Mouse (Mus musculus) regulatory T cell (primary cell): Measurements from ENCODE around the gene Npas3.

Source experiments
- in situ Hi-C: fragments of 300-600 bp; cut with MboI, MseI; formaldehyde crosslinking; loops from one replicate; pipeline ENCODE4 v1.15.1; 2025; ENCODE audit warnings: high pct_unique_total_duplicates

Npas3 gene

DNA sequence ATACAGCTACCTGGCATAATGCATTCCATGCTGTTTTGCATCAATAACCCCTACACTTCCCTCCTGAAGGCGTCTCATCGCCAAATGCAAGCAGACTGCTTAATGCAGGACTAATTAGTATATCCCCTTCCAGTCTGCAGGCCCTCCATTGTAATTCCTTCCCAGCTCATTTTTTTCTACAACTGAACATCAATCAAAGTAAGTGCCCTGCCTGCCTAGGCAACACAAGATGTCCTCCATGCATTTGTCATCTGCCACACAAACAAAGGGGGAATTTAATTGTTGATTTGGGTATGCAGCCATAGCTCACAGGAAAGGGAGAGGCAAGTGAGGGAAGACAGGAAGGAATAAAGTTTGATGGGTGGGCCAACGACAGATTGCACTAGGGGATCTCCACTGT lies 804.5 kb downstream of the Npas3 start:
- in situ Hi-C loops, result no loop called here

DNA sequence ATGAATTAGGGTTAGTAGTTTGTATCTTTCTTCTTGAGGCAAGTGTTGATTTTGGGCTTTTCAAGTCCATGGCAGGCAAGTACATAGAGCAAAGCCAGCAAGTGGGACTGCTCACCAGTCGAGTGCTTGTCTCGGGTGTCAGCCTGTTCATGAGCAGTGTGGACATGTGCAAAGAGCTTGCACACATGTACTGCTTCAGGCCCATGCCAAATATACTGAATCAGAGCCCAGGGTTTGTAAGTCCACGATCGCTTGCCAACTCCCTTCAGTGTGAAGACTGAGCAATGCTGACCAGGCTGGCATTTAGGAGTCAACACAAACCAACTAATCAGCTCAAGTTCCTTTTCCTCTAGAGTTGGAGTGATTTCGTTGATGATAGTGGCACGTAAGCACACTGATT lies 805.1 kb downstream of the Npas3 start:
- in situ Hi-C loops, result no loop called here

DNA sequence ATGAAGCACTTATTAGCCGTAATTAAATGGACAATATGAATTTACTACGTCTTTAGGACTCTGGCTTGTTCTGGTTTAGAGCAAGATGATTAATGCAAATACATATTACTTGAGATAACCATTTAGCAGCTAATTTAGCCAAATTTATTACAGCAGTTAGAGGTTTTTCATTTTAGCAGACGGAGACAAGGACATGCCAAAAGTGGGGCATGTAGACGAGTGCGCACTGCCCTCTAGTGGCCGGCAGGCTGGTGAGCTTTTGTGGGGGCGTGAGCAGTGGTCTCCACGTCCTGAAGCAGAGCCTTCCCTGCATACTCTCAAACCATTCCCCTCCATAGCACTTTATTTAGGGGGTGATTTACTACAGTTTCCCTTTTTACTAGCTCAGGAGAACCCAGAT lies 812.3 kb downstream of the Npas3 start:
- in situ Hi-C loops, result no loop called here

DNA sequence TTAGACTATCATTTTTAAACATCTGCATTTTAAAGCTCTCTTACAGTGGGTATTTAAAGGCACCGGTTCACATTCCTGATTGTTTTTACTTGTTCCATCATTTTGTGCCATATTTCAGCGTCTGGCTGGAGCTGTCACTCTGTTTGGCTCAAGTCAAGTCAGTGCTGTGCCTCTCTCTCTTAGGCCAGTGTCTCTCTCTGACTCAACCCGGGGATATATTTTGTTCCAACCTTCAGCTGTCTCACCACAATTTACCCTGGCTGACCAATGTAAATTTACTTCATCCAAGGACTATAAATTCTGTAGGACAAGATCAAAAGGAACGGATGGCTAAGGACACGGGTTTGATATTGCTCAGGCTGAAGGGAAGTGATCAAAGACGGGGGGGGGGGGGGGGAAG lies 812.7 kb downstream of the Npas3 start:
- in situ Hi-C loops, result no loop called here

DNA sequence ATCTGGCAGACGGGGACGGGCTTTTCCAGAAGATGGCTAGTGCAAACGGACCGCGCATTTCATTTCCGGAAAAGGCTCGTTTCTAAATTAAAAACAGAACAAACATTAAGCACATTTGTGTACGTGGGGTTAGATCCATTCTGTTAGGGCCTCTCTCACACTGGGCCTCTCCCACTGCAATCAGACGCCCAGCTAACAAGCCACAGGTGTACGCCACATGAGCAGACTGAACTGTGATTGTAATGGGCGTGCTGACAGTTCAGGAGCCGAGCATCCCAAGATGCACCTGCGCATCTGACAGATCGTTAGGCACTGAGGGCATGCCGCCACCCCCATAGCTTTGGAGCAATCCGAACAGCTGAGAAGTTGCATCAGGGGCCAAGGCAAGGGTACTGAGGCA lies 816.5 kb downstream of the Npas3 start:
- in situ Hi-C loops, result no loop called here

DNA sequence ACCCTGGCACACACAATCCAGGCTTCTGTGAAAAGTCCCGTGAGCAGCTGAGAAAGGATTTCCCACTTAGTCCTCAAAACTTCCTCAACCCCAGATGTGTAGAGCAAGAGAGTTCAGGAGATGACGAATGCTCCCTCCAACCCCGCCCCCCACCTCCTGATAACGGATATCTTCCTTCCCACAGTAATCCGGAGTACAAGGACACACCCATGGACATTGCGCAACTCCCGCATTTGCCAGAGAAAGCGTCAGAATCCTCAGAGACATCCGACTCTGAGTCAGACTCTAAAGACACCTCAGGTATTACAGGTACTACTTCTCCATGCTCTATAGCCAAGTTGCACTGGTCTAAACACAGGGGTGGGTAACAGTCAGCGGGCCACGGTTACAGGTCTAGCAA lies 817.1 kb downstream of the Npas3 start:
- in situ Hi-C loops, result no loop called here

DNA sequence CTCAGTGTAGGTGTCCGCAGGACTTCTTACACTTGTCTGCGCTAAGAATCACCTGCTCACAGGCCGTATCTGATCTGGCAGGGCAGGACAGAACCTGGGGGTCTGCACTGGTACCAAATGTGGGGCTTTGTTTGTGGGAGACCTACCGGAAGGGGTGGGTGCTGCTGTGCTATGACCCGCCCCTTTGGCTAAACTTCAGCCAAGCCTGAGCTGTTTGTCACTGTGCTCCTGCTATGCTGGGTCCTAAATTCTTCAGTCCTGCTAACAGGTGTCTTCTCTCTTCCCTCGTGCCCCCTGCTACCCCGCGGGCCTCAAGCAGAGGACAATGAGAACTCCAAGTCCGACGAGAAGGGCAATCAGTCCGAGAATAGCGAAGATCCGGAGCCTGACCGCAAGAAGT lies 818.9 kb downstream of the Npas3 start:
- in situ Hi-C loops, result no loop called here

DNA sequence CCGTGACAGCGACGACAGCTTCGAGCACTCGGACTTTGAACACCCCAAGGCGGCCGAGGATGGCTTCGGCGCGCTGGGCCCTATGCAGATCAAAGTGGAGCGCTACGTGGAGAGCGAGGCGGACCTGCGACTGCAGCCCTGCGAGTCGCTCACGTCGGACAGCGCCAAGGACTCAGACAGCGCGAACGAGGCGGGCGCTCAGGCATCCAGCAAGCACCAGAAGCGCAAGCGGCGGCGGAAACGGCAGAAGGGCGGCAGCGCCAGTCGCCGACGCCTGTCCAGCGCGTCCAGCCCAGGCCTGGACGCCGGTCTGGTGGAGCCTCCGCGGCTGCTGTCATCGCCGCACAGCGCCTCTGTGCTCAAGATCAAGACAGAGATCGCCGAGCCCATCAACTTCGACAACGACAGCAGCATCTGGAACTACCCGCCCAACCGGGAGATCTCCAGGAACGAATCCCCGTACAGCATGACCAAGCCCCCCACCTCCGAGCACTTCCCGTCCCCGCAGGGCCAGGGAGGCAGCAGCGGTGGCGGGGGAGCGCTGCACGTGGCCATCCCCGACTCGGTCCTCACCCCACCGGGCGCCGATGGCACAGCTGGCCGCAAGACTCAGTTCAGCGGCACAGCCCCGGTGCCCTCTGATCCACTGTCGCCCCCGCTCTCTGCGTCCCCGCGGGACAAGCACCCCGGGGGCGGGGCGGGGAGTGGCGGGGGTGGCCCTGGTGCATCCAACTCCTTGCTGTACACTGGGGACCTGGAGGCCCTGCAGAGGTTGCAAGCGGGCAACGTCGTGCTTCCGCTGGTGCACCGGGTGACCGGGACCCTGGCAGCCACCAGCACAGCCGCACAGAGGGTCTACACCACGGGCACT lies 819.6 kb downstream of the Npas3 start:
- in situ Hi-C loops, result no loop called here

DNA sequence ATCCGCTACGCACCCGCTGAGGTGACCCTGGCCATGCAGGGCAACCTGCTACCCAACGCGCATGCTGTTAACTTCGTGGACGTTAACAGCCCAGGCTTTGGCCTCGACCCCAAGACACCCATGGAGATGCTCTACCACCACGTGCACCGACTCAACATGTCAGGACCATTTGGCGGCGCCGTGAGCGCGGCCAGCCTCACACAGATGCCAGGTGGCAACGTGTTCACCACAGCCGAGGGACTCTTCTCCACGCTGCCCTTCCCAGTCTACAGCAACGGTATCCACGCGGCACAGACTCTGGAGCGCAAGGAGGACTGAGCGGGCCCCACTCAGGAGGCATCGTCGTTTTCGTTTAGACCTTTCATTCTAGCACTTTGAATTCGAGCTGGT lies 820.3 kb downstream of the Npas3 start:
- in situ Hi-C loops, result no loop called here

DNA sequence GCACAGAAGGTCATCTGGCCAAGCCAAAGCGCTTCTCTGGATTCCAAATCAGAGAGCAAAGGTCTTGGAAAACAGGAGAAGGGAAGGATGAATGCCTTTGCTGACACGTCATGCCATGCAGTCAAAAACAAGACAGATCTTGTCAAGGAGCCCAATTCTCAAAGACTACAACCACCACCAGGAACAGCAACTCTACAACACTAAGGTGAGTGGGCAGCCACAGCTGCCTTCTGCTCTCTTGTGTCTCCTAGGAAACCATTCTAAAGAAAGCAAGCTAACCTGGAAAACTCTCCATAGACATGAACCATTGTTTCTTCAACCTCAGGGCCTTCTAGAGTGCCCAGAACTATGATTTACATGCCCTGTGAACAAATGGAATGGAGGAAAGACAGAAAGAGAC lies 825.5 kb downstream of the Npas3 start:
- in situ Hi-C loops, result loop anchor here (5.0 kb wide), 1 partner anchor 1167 kb away; no protein-coding TSS in a partner anchor

DNA sequence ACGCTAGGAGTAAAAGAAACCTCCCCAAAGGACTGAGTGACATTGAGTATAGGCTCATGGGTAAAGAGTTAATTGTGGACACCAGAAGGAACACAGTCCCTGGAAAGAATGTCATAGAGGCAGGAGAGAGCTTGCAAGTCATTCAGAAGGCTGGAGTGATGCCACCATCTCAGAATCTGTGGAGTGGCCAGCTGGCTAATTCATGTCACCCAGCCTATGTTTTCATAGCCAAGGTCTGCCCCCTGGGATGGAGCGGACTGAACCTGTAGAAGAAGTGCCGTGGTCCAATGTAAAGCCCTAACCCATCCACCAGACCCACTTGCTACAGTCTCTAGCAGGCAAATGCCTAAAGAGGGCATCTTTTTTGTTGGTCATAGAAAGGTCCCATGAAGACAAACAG lies 832.5 kb downstream of the Npas3 start:
- in situ Hi-C loops, result no loop called here

DNA sequence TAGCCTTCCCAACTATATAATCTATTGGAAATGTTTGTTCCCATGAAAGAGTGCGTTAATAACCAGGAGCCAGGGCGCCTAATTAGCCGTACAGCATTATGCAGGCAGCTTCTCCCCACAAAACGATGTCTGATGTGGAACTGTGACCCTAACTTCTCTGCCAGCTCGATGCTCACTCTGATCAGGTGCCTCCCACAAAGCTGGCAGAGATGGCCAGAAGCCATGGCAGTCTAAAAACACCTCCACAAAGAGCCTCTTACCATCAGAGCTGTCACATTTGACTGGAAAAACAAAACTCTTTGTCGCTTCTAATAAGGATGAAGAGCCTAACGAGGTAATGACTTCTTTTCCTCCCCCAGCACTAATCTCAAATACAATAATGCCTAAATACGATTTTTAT lies 845.3 kb downstream of the Npas3 start:
- in situ Hi-C loops, result loop anchor here (10.0 kb wide), 1 partner anchor 261 kb away; no protein-coding TSS in a partner anchor

DNA sequence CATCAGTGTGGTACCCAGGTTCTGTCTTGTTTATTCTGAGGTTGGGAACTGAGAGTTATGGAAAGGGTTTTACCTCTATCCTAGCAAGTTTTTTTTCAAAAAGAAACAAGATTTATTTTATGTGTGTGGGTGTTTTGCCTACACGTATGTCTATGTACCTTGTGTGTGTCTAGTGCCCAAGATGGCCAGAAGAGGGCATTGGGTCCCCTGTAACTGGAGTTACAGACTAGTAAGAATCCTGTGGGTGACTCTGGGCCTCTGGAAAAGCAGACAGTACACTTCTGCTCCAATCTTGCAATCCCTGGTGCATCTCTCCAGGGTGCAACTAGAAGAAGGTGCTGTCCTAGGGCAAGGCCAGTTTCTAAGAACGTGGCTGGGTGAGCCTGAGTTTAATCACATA lies 848.0 kb downstream of the Npas3 start:
- in situ Hi-C loops, result loop anchor here (5.0 to 10.0 kb wide), 2 partner anchors 258 to 396 kb away; no protein-coding TSS in a partner anchor

DNA sequence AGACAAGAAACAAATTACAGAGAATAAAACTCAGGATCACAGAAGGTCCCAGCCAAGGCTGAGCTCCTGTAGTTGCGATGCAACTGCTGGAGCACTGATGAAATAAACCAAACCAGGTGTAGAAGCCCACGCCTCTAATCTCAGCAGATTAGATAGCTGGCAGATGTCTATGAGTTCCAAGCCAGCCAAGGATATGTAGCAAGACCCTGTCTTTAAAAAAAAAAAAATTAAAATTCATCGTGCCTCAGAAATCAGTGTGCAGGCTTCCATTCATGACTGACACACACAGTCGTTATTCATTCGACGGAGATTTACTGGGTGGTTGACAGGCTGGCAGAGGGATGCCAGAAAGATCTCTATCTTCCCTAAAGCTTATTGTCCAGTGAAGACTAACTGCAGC lies 849.7 kb downstream of the Npas3 start:
- in situ Hi-C loops, result loop anchor here (5.0 to 10.0 kb wide), 2 partner anchors 257 to 394 kb away; no protein-coding TSS in a partner anchor

DNA sequence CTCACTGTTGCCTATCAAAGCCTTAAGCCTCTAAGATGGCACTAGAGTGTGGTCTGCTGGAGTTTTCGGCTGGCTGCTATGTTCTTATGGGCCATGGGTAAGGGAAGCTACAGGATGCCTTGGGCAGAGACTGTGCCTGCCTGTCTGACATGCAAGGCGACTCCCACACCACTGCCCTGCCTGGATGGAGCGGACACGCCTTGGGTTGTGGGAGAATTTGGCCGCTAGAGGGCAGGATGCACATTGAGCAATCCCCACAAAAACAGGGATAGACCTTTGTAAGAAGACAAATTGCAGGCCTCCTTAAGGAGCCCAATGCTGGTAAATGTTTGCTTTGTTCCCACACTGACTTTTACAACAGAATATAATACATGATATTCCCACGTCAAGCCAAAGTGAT lies 850.3 kb downstream of the Npas3 start:
- in situ Hi-C loops, result loop anchor here (5.0 to 10.0 kb wide), 2 partner anchors 256 to 394 kb away; no protein-coding TSS in a partner anchor

DNA sequence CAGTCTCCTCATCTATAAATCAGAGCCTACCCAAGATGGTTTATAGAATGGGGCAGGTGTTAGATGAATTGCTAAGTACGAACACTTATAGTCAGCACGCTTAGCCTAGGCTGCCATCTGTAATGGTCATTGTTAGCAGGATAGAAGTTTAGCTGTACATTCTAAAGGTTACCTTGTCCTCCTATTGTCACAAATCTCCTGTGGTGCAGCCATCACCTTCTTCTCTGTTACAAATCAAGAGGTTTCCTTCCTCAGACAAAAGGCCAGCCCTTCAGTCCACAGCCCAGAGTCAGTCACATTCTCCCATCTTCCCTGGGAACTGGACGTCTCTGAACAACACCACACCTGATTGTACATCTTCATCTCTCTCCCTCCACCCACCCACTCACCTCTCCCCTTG lies 851.0 kb downstream of the Npas3 start:
- in situ Hi-C loops, result loop anchor here (5.0 to 10.0 kb wide), 2 partner anchors 255 to 393 kb away; no protein-coding TSS in a partner anchor

DNA sequence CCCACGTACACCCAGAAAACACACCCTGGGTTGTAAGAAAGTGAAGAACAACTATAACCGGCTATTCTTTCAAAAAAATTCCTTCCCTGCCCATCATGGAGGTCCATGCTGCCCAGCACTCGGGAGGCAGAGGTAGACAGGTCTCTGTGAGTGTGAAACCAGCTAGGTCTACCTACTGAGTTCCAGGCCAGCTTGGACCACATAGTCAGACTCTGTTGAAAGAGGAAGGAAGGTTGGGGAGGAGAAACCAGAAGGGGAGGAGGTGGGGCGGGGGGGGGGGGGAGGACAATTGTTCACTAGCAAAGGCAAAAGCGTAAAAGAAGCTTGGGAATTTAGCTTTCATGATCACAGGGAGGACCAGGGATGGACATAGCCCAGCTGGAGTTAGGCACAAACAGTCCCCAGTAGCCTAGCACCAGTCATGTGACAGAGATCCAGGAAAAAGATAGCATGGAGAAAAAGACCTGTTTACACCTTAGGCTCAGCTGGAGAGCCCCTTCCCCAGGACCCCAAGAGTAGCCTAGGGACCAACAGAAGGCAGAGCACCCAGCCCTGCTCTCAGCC lies 852.9 kb downstream of the Npas3 start:
- in situ Hi-C loops, result no loop called here

DNA sequence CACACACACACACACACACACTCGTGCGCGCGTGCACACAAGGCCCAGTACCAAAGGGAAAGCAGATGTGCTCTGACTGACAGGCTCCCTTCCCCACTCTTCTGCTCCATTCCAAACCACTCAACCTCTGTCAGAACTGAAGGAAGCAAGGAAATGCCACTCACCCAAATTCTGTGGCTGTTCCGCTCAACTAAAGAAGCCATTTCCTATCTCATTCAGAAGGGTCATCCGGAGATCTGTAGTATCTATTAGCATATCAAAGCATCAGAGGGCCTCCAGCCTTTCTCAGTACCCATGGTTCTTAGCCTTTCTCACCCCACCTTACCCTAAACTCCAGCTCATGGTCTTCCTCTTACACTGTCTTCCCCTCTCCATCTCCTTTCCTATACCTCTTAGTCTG lies 854.0 kb downstream of the Npas3 start:
- in situ Hi-C loops, result no loop called here

DNA sequence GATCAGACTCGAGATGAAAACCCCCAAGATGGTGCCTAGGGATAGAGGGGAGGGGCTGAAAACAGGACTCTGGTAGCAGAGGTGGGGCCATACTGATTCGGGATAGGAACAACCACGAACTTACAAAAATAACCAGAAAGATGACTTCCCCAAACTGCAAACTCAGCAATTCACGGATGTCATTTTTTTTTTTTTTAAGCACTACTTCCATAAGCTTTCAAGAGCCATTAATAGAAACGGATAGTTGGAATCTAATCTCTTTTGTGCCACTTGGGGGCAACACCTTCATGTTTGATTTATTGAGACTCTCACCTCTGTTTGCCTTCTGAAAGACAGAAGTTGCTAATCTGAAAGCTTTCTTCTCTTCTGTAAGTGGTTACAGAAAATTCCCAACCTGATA lies 857.1 kb downstream of the Npas3 start:
- in situ Hi-C loops, result no loop called here

DNA sequence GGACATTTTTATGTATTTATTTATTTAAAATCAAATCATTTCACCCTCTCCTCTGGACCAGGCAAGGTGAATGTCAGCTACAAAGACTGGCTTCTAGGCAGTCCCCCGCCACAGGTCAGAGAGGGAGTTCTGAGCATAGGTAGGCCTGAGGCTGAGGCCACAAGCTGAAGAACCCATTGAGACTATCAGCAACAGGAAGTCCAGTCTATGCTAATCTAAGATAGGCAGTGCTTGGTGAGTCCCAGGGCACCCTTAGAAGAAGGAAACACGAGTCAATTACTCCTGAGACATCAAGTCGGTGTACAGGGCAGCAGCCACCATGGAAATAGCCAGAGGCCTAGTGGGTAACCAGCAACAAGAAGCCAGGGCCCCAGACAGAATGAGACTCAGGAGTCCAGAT lies 857.5 kb downstream of the Npas3 start:
- in situ Hi-C loops, result no loop called here

DNA sequence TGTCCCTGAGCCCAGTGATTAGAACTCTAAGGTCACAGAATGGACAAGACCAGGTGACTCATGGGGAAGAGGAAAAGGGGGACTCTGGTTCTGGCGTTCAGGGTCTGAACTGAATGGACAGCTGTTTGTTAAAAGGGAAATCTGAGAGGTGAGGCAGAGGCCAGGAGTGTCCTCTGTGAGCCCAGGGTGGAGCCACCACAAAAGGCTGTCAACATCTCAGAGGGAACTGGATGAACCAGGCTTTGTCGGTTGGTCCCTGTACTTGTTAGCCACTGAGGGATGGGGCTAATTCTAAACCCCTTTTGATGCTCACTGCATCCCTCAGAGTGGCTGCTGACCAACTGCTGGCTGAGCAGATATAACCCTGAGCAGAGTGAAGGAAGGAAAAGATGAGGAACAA lies 861.9 kb downstream of the Npas3 start:
- in situ Hi-C loops, result loop anchor here (10.0 kb wide), 1 partner anchor 364 kb away; no protein-coding TSS in a partner anchor

DNA sequence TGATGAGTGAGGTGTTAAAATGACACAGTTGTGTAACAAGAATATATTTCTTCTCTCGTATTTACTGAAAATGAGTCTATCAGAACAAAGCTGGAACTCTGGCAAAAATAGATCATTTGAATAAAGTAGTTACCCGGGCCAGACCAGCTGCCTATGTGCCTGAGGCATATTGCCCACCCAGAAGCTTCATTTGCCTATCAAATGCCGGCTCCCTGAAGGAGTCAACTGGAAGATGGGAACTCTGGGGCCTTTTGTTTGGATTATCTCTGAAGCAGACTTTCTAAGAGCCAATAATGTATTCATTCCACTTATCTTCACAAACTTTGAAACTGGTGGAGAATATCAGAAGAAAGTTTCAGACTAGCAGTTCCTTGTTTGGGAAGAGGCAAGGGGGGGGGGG lies 862.5 kb downstream of the Npas3 start:
- in situ Hi-C loops, result loop anchor here (10.0 kb wide), 1 partner anchor 364 kb away; no protein-coding TSS in a partner anchor

DNA sequence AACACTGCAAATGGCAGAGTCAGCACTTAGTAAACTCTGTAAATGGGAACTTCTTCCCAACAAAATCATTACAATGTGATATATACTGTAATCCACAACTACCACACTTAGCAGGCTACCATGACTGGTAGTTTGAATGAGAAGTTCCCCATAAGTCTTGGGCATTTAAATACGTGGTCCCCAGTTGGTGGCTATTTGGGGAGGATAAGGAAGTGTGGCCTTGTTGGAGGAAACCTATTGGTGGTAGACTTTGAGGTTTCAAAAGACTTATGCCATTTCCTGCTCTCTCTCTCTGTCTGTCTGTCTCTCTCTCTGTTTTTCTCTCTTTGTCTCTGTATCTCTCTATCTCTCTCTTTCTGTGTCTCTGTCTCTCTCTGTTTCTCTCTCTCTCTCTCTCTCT lies 871.9 kb downstream of the Npas3 start:
- in situ Hi-C loops, result no loop called here
